19 mouse cellular contexts compared by ENCODE assay signal in the genomic region with DNA sequence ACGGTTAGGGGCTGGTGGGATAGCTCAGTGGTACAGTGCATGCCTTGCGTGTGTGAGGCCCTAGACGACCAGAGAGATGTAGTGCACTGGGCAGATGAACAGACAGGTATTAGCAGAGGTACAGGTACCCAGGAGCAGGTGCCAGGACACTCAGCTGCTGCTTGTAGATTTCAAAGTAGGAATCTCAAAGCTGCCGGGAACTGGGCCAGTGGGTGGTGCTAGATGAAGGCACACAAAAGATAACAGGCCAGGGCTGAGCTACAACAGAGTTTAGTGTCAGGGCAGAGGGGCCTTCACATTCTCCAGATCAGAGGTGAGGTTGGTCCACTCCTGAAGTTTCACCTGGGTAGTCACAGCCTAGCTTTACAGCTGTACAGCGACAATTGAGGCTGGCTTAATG.
DNase-seq lines count a peak whose midpoint lies in the region; ATAC-seq lines count a peak whose summit lies in the region.
"Had no signal": no experiment of that assay in that cellular context is flagged by ENCODE, and none has a peak within 500 bp of the region (broad histone marks: within the 10 kb centered on the region; RNA-seq: fewer than 3 reads in every experiment).

No protein-coding gene starts in this region.

- peak; percentile 66 for DNase-seq in heart, adult 11 months
- DNase-seq in heart, adult 8-10 months (ENCODE audit: low spot score), result no peak
- DNase-seq in left cerebral cortex, postnatal 4 days, result no peak
- DNase-seq in urinary bladder, adult 2 months (ENCODE audit: low spot score), result no peak
- DNase-seq: cerebellum, adult 8-10 months; gastrocnemius, postnatal 36 days; kidney, adult 11 months; spleen, adult 18-20 months; thymus, postnatal 4 days had no signal

- peaks cover 23% of the 10 kb centered on the region for H3K36me3 ChIP-seq in neural tube, embryonic 13.5 days
- peaks cover 15% of the 10 kb centered on the region for H3K36me3 ChIP-seq in neural tube, embryonic 15.5 days
- H3K36me3 ChIP-seq in limb, embryonic 12.5 days, result peaks cover 18% of the 10 kb centered on the region; the same call in 1 of the 2 replicates
- H3K36me3 ChIP-seq: heart, embryonic 12.5 days; limb, embryonic 15.5 days; liver, embryonic 15.5 days had no signal

- peak overlapping the region; percentile 56; the same call in 1 of the 2 replicates for H3K27ac ChIP-seq in neural tube, embryonic 13.5 days (replicated peaks)
- H3K27ac ChIP-seq in neural tube, embryonic 15.5 days (replicated peaks), result no peak overlapping the region
- H3K27ac ChIP-seq in limb, embryonic 12.5 days, result peak overlapping the region; percentile 56; the same call in 1 of the 2 replicates
- H3K27ac ChIP-seq: embryonic facial prominence, embryonic 12.5 days; limb, embryonic 15.5 days; liver, embryonic 15.5 days; macrophage; neural tube, embryonic 12.5 days had no signal

- H3K9ac ChIP-seq in neural tube, embryonic 13.5 days, result no peak overlapping the region
- H3K9ac ChIP-seq in neural tube, embryonic 15.5 days (replicated peaks), result no peak overlapping the region
- no peak overlapping the region for H3K9ac ChIP-seq in limb, embryonic 12.5 days (replicated peaks)
- H3K9ac ChIP-seq: embryonic facial prominence, embryonic 12.5 days; heart, embryonic 12.5 days; limb, embryonic 15.5 days; liver, embryonic 15.5 days; neural tube, embryonic 12.5 days had no signal

- intact Hi-C loops in left cerebral cortex, postnatal 4 days (cut with DNase I), result no loop called here

- H3K27me3 ChIP-seq in neural tube, embryonic 13.5 days, result no peaks in the 10 kb centered on the region
- no peaks in the 10 kb centered on the region for H3K27me3 ChIP-seq in neural tube, embryonic 15.5 days (replicated peaks)
- no peaks in the 10 kb centered on the region for H3K27me3 ChIP-seq in limb, embryonic 12.5 days
- H3K27me3 ChIP-seq: CH12.LX; embryonic facial prominence, embryonic 12.5 days; heart, embryonic 12.5 days; limb, embryonic 15.5 days; liver, embryonic 15.5 days; neural tube, embryonic 12.5 days had no signal

- ATAC-seq in neural tube, embryonic 13.5 days (ENCODE audit: low read depth), result peak; percentile 22; the same call in 1 of the 2 replicates
- ATAC-seq in neural tube, embryonic 15.5 days (ENCODE audit: low FRiP score), result no peak
- no peak for ATAC-seq in limb, embryonic 12.5 days (ENCODE audit: insufficient number of reproducible peaks, insufficient read depth, low FRiP score, low TSS enrichment, low read depth)

- 73% methylated on average over 5 of the region's 5 CpGs for WGBS in neural tube, embryonic 13.5 days
- 70% methylated on average over 5 of the region's 5 CpGs for WGBS in neural tube, embryonic 15.5 days
- 81% methylated on average over 5 of the region's 5 CpGs for WGBS in limb, embryonic 12.5 days

- no peak overlapping the region for H3K4me3 ChIP-seq in neural tube, embryonic 13.5 days
- H3K4me3 ChIP-seq in neural tube, embryonic 15.5 days (replicated peaks), result no peak overlapping the region
- H3K4me3 ChIP-seq in limb, embryonic 12.5 days (replicated peaks), result no peak overlapping the region
- H3K4me3 ChIP-seq: embryonic facial prominence, embryonic 12.5 days; heart, embryonic 12.5 days; limb, embryonic 15.5 days; liver, embryonic 15.5 days; neural tube, embryonic 12.5 days had no signal

- no peak overlapping the region for H3K4me2 ChIP-seq in neural tube, embryonic 13.5 days
- no peak overlapping the region for H3K4me2 ChIP-seq in neural tube, embryonic 15.5 days
- H3K4me2 ChIP-seq in limb, embryonic 12.5 days, result no peak overlapping the region
- H3K4me2 ChIP-seq: embryonic facial prominence, embryonic 12.5 days; heart, embryonic 12.5 days; limb, embryonic 15.5 days; liver, embryonic 15.5 days; neural tube, embryonic 12.5 days had no signal

- H3K4me1 ChIP-seq in neural tube, embryonic 13.5 days (replicated peaks), result peaks cover 50% of the 10 kb centered on the region
- peaks cover 24% of the 10 kb centered on the region for H3K4me1 ChIP-seq in neural tube, embryonic 15.5 days
- H3K4me1 ChIP-seq in limb, embryonic 12.5 days (replicated peaks), result peaks cover 22% of the 10 kb centered on the region
- H3K4me1 ChIP-seq: limb, embryonic 15.5 days; liver, embryonic 15.5 days had no signal

- H3K9me3 ChIP-seq in neural tube, embryonic 13.5 days, result no peaks in the 10 kb centered on the region
- H3K9me3 ChIP-seq in neural tube, embryonic 15.5 days (replicated peaks), result no peaks in the 10 kb centered on the region
- no peaks in the 10 kb centered on the region for H3K9me3 ChIP-seq in limb, embryonic 12.5 days
- H3K9me3 ChIP-seq: embryonic facial prominence, embryonic 12.5 days; heart, embryonic 12.5 days; limb, embryonic 15.5 days; liver, embryonic 15.5 days; neural tube, embryonic 12.5 days had no signal
